Mouse (Mus musculus): ENCODE measurements around the gene Tyw3. TPM values are rescaled to one million over a fixed set of nuclear protein-coding genes. Genes with fewer than 3 reads are reported as not detected.

Tyw3 gene
- polyA plus RNA-seq, 1 experiment from 2014 or later, result 17.1 TPM

GRCm38 (mm10) chr3:154594156-154594555, 2.7 kb downstream of the Tyw3 start:
- H3K4me2 ChIP-seq (replicated peaks), result no peak overlapping the region
- H3K4me1 ChIP-seq, result peaks cover 4% of the 10 kb centered on the region
- H3K27me3 ChIP-seq, result no peaks in the 10 kb centered on the region
- 92% methylated on average over 6 of the region's 6 CpGs for WGBS
- H3K36me3 ChIP-seq, result peaks cover 50% of the 10 kb centered on the region
- ATAC-seq (ENCODE audit: low FRiP score, low read depth), result no peak
- H3K4me3 ChIP-seq, result no peak overlapping the region
- no peak overlapping the region for H3K27ac ChIP-seq (replicated peaks)
- H3K9me3 ChIP-seq, result no peaks in the 10 kb centered on the region
- H3K9ac ChIP-seq (replicated peaks), result no peak overlapping the region

GRCm38 (mm10) chr3:154593596-154593995, 3.3 kb downstream of the Tyw3 start:
- 94% methylated on average over 6 of the region's 6 CpGs for WGBS
- H3K36me3 ChIP-seq, result peaks cover 50% of the 10 kb centered on the region
- H3K4me3 ChIP-seq, result no peak overlapping the region
- H3K9me3 ChIP-seq, result no peaks in the 10 kb centered on the region
- no peak overlapping the region for H3K9ac ChIP-seq (replicated peaks)
- ATAC-seq (ENCODE audit: low FRiP score, low read depth), result no peak
- H3K4me2 ChIP-seq (replicated peaks), result no peak overlapping the region
- H3K27me3 ChIP-seq, result no peaks in the 10 kb centered on the region
- no peak overlapping the region for H3K27ac ChIP-seq (replicated peaks)
- H3K4me1 ChIP-seq, result peaks cover 4% of the 10 kb centered on the region

- peaks cover 4% of the 10 kb centered on the region for H3K4me1 ChIP-seq
- no peaks in the 10 kb centered on the region for H3K27me3 ChIP-seq
- WGBS, result 95% methylated on average over 3 of the region's 3 CpGs
- peaks cover 68% of the 10 kb centered on the region for H3K36me3 ChIP-seq
- ATAC-seq (ENCODE audit: low FRiP score, low read depth), result no peak
- H3K4me2 ChIP-seq (replicated peaks), result no peak overlapping the region
- H3K4me3 ChIP-seq, result no peak overlapping the region
- H3K27ac ChIP-seq (replicated peaks), result no peak overlapping the region
- H3K9me3 ChIP-seq, result no peaks in the 10 kb centered on the region
- H3K9ac ChIP-seq (replicated peaks), result no peak overlapping the region
Measured at GRCm38 (mm10) chr3:154591621-154592020, 5.3 kb downstream of the Tyw3 start.

- peaks cover 74% of the 10 kb centered on the region for H3K36me3 ChIP-seq
- ATAC-seq (ENCODE audit: low FRiP score, low read depth), result no peak
Measured at GRCm38 (mm10) chr3:154590971-154591370, 5.9 kb downstream of the Tyw3 start.

GRCm38 (mm10) chr3:154584351-154584750, 12.6 kb downstream of the Tyw3 start:
- no peak for ATAC-seq (ENCODE audit: low FRiP score, low read depth)
- Histone ChIP-seq H3K4me1 (no peaks in the 10 kb centered on the region), H3K36me3 (peaks cover 44% of the 10 kb centered on the region), H3K4me3 (no peak overlapping the region), H3K9me3 (no peaks in the 10 kb centered on the region), H3K27ac (replicated peaks) (no peak overlapping the region), H3K4me2 (replicated peaks) (no peak overlapping the region), H3K27me3 (no peaks in the 10 kb centered on the region), H3K9ac (replicated peaks) (no peak overlapping the region)
- 89% methylated on average over 8 of the region's 8 CpGs for WGBS

More at GRCm38 (mm10) chr3:154590971-154591370, 5.9 kb downstream of the Tyw3 start:
- Histone ChIP-seq H3K4me3 (no peak overlapping the region), H3K4me2 (replicated peaks) (no peak overlapping the region), H3K4me1 (no peaks in the 10 kb centered on the region; the same call in 1 of the 2 replicates), H3K9ac (replicated peaks) (no peak overlapping the region), H3K27ac (replicated peaks) (no peak overlapping the region), H3K27me3 (no peaks in the 10 kb centered on the region), H3K9me3 (no peaks in the 10 kb centered on the region)
- WGBS, result 92% methylated on average over 5 of the region's 5 CpGs

GRCm38 (mm10) chr3:154577895-154578294, 19.0 kb downstream of the Tyw3 start:
- H3K36me3 ChIP-seq, result peaks cover 20% of the 10 kb centered on the region
- no peak overlapping the region for H3K27ac ChIP-seq (replicated peaks)
- H3K4me2 ChIP-seq (replicated peaks), result no peak overlapping the region
- H3K4me1 ChIP-seq, result no peaks in the 10 kb centered on the region
- ATAC-seq (ENCODE audit: low FRiP score, low read depth), result no peak
- no peaks in the 10 kb centered on the region for H3K27me3 ChIP-seq
- 90% methylated on average over 8 of the region's 8 CpGs for WGBS
- no peak overlapping the region for H3K4me3 ChIP-seq
- H3K9me3 ChIP-seq, result no peaks in the 10 kb centered on the region
- H3K9ac ChIP-seq (replicated peaks), result no peak overlapping the region

GRCm38 (mm10) chr3:154573666-154574065, 23.2 kb downstream of the Tyw3 start:
- peaks cover 1% of the 10 kb centered on the region; the same call in 1 of the 2 replicates for H3K36me3 ChIP-seq
- no peak overlapping the region for H3K4me2 ChIP-seq (replicated peaks)
- no peak for ATAC-seq (ENCODE audit: low FRiP score, low read depth)
- H3K27me3 ChIP-seq, result peaks cover 6% of the 10 kb centered on the region; the same call in 1 of the 2 replicates
- no peak overlapping the region for H3K27ac ChIP-seq (replicated peaks)
- H3K4me1 ChIP-seq, result peaks cover 15% of the 10 kb centered on the region
- no peaks in the 10 kb centered on the region for H3K9me3 ChIP-seq
- H3K4me3 ChIP-seq, result no peak overlapping the region
- H3K9ac ChIP-seq (replicated peaks), result no peak overlapping the region
- WGBS, result 78% methylated on average over 6 of the region's 6 CpGs

GRCm38 (mm10) chr3:154572341-154572972, 24.4 kb downstream of the Tyw3 start:
- H3K4me3 ChIP-seq, result no peak overlapping the region
- ATAC-seq (ENCODE audit: low FRiP score, low read depth), result peak; percentile 81
- H3K4me2 ChIP-seq (replicated peaks), result 0 out of 2 replicates have a peak overlapping the region, but pooled peaks have one; percentile 26
- H3K9ac ChIP-seq (replicated peaks), result no peak overlapping the region
- peaks cover 15% of the 10 kb centered on the region for H3K4me1 ChIP-seq
- H3K27me3 ChIP-seq, result peaks cover 6% of the 10 kb centered on the region; the same call in 1 of the 2 replicates
- H3K36me3 ChIP-seq, result no peaks in the 10 kb centered on the region
- no peak overlapping the region for H3K27ac ChIP-seq (replicated peaks)
- WGBS, result 13% methylated on average over 12 of the region's 12 CpGs
- H3K9me3 ChIP-seq, result no peaks in the 10 kb centered on the region

GRCm38 (mm10) chr3:154570786-154571185, 26.1 kb downstream of the Tyw3 start:
- peak overlapping the region; percentile 42 for H3K4me2 ChIP-seq (replicated peaks)
- no peaks in the 10 kb centered on the region for H3K9me3 ChIP-seq
- 7% methylated on average over 12 of the region's 12 CpGs for WGBS
- H3K4me3 ChIP-seq, result 0 out of 2 replicates have a peak overlapping the region, but pooled peaks have one; percentile 15
- H3K27ac ChIP-seq (replicated peaks), result no peak overlapping the region
- no peak for ATAC-seq (ENCODE audit: low FRiP score, low read depth)
- no peaks in the 10 kb centered on the region for H3K36me3 ChIP-seq
- no peak overlapping the region for H3K9ac ChIP-seq (replicated peaks)
- peaks cover 15% of the 10 kb centered on the region for H3K4me1 ChIP-seq
- peaks cover 14% of the 10 kb centered on the region; the same call in 1 of the 2 replicates for H3K27me3 ChIP-seq

- Histone ChIP-seq H3K36me3 (no peaks in the 10 kb centered on the region), H3K4me2 (replicated peaks) (peak overlapping the region; percentile 29), H3K9me3 (no peaks in the 10 kb centered on the region), H3K4me3 (no peak overlapping the region), H3K27me3 (peaks cover 14% of the 10 kb centered on the region; the same call in 1 of the 2 replicates), H3K4me1 (peaks cover 15% of the 10 kb centered on the region), H3K9ac (replicated peaks) (no peak overlapping the region), H3K27ac (replicated peaks) (no peak overlapping the region)
- no peak for ATAC-seq (ENCODE audit: low FRiP score, low read depth)
- 25% methylated on average over 14 of the region's 14 CpGs for WGBS
Measured at GRCm38 (mm10) chr3:154570029-154570575, 26.8 kb downstream of the Tyw3 start.

GRCm38 (mm10) chr3:154565437-154565836, 31.5 kb downstream of the Tyw3 start:
- 68% methylated on average over 3 of the region's 3 CpGs for WGBS
- Histone ChIP-seq H3K27ac (replicated peaks) (no peak overlapping the region), H3K4me2 (replicated peaks) (no peak overlapping the region), H3K9me3 (no peaks in the 10 kb centered on the region), H3K9ac (replicated peaks) (no peak overlapping the region), H3K36me3 (no peaks in the 10 kb centered on the region), H3K27me3 (peaks cover 8% of the 10 kb centered on the region; the same call in 1 of the 2 replicates), H3K4me3 (no peak overlapping the region), H3K4me1 (0 out of 2 replicates have a peak, but pooled peaks cover 5% of the 10 kb centered on the region)
- no peak for ATAC-seq (ENCODE audit: low FRiP score, low read depth)

GRCm38 (mm10) chr3:154562192-154562591, 34.7 kb downstream of the Tyw3 start:
- Histone ChIP-seq H3K36me3 (no peaks in the 10 kb centered on the region), H3K9ac (replicated peaks) (no peak overlapping the region), H3K27ac (replicated peaks) (no peak overlapping the region), H3K9me3 (no peaks in the 10 kb centered on the region), H3K4me2 (replicated peaks) (no peak overlapping the region), H3K27me3 (peaks cover 10% of the 10 kb centered on the region; the same call in 1 of the 2 replicates), H3K4me1 (no peaks in the 10 kb centered on the region), H3K4me3 (no peak overlapping the region)
- WGBS, result 97% methylated on average over 3 of the region's 3 CpGs
- ATAC-seq (ENCODE audit: low FRiP score, low read depth), result no peak

All from midbrain, embryonic 12.5 days (tissue).